Mouse (Mus musculus) liver, adult 2 months (tissue): ENCODE measurements around the gene Kynu. TPM values are rescaled to one million over a fixed set of nuclear protein-coding genes. Genes with fewer than 3 reads are reported as not detected.
A peak's percentile ranks its signal among the peaks of the same experiment; 100 is the strongest.

ENCODE experiments used
- DNase-seq: peaks from one replicate; pipeline ENCODE4 v3.0.0-alpha.2; 2011; ENCODE audit warnings: low read depth, low spot score; ENCODE audit errors: extremely low read depth
- H3K27ac ChIP-seq: fragments of 200-500 bp; replicated peaks from 2 replicates; pipeline ENCODE4 v1.5.1; 2012; ENCODE audit warnings: low read depth, mild to moderate bottlenecking, control low read depth, inconsistent platforms, low read length; ENCODE audit not compliant: insufficient read depth
- H3K27me3 ChIP-seq: fragments of 200-500 bp; 2 replicates; pipeline ENCODE4 v1.6.1; 2012; ENCODE audit warnings: mild to moderate bottlenecking, moderate library complexity, low read length, inconsistent platforms; ENCODE audit not compliant: control insufficient read depth, insufficient read depth
- H3K36me3 ChIP-seq: fragments of 200-500 bp; 2 replicates; pipeline ENCODE4 v1.6.1; 2012; ENCODE audit warnings: low read length, inconsistent platforms; ENCODE audit not compliant: control insufficient read depth, insufficient read depth
- H3K4me1 ChIP-seq: fragments of 200-500 bp; 2 replicates; pipeline ENCODE4 v1.6.1; 2011; ENCODE audit warnings: low read length; ENCODE audit not compliant: control insufficient read depth, insufficient read depth
- H3K4me3 ChIP-seq: fragments of 200-500 bp; 2 replicates; pipeline ENCODE4 v1.5.1; 2011; ENCODE audit warnings: low read depth, mild to moderate bottlenecking, control low read depth, low read length, moderate library complexity; ENCODE audit not compliant: insufficient read depth
- H3K79me2 ChIP-seq: fragments of 200-500 bp; 2 replicates; pipeline ENCODE4 v1.6.1; 2012; ENCODE audit warnings: inconsistent platforms, mild to moderate bottlenecking, low read length, moderate library complexity; ENCODE audit not compliant: control insufficient read depth, insufficient read depth
- H3K9ac ChIP-seq: fragments of 200-500 bp; 2 replicates; pipeline ENCODE4 v1.6.1; 2012; ENCODE audit warnings: low read depth, mild to moderate bottlenecking, control low read depth, inconsistent platforms, low read length
- CTCF ChIP-seq: fragments of 200-500 bp; IDR thresholded peaks from 2 replicates; pipeline ENCODE4 v1.5.1; 2011; ENCODE audit warnings: low read depth, low read length, control low read depth
- POLR2A ChIP-seq: fragments of 200-500 bp; IDR thresholded peaks from 2 replicates; pipeline ENCODE4 v1.6.1; 2011; ENCODE audit warnings: low read length, control low read depth; ENCODE audit not compliant: insufficient read depth; ENCODE audit errors: extremely low read depth
- WGBS: fragments of 180-500 bp; shearing (Covaris S2); methylation state at CpG from one replicate; pipeline ENCODE4 v1.1.7; 2018; 5-methylcytosine and 5-hydroxymethylcytosine counted together
- polyA plus RNA-seq: library from polyadenylated mRNA; depleted of rRNA; stranded (reverse); fragments of >200 nt; gene quantifications from 2 replicates; pipeline ENCODE4 v1.2.3, GENCODE M21; 2012
- total RNA-seq: library from RNA; depleted of rRNA; stranded (reverse); fragments of >200 nt; gene quantifications from 2 replicates; pipeline ENCODE4 v1.2.3, GENCODE M21; 2014

The Kynu gene
- total and polyA plus RNA-seq, 2 experiments: 52.8 to 130 TPM

GRCm38 (mm10) chr2:43691290-43691689, 136.2 kb downstream of the Kynu start:
- H3K27me3 ChIP-seq: no peaks in the 10 kb centered on the region
- H3K27ac ChIP-seq: no peak overlapping the region
- H3K36me3 ChIP-seq: peaks cover 27% of the 10 kb centered on the region
- no peaks in the 10 kb centered on the region for H3K79me2 ChIP-seq
- 90% methylated on average over 2 of the region's 2 CpGs for WGBS
- DNase-seq: no peak
- no peak for TF ChIP-seq POLR2A
- TF ChIP-seq CTCF: no peak
- H3K4me1 ChIP-seq: peaks cover 5% of the 10 kb centered on the region; the same call in 1 of the 2 replicates
- no peak overlapping the region for H3K9ac ChIP-seq
- no peak overlapping the region for H3K4me3 ChIP-seq

GRCm38 (mm10) chr2:43695635-43696034, 140.5 kb downstream of the Kynu start:
- Histone ChIP-seq H3K4me1 (peaks cover 5% of the 10 kb centered on the region; the same call in 1 of the 2 replicates), H3K36me3 (no peaks in the 10 kb centered on the region), H3K27me3 (no peaks in the 10 kb centered on the region), H3K9ac (no peak overlapping the region), H3K27ac (no peak overlapping the region), H3K79me2 (no peaks in the 10 kb centered on the region), H3K4me3 (no peak overlapping the region)
- TF ChIP-seq POLR2A: no peak
- TF ChIP-seq CTCF: no peak
- WGBS: 75% methylated on average over 3 of the region's 3 CpGs
- DNase-seq: no peak

GRCm38 (mm10) chr2:43712611-43713138, 157.5 kb downstream of the Kynu start:
- 87% methylated on average over 2 of the region's 2 CpGs for WGBS
- no peaks in the 10 kb centered on the region for H3K27me3 ChIP-seq
- TF ChIP-seq POLR2A (no peak), CTCF (no peak)

GRCm38 (mm10) chr2:43722446-43723103, 167.4 kb downstream of the Kynu start:
- Histone ChIP-seq H3K27ac (no peak overlapping the region), H3K79me2 (no peaks in the 10 kb centered on the region), H3K9ac (no peak overlapping the region), H3K36me3 (no peaks in the 10 kb centered on the region), H3K4me1 (no peaks in the 10 kb centered on the region), H3K27me3 (no peaks in the 10 kb centered on the region), H3K4me3 (no peak overlapping the region)
- WGBS: 14% methylated on average over 14 of the region's 14 CpGs
- DNase-seq: peak; percentile 30
- TF ChIP-seq POLR2A (no peak), CTCF (peak; percentile 65)

More at GRCm38 (mm10) chr2:43712611-43713138, 157.5 kb downstream of the Kynu start:
- no peak for DNase-seq
- H3K36me3 ChIP-seq: no peaks in the 10 kb centered on the region
- no peaks in the 10 kb centered on the region for H3K79me2 ChIP-seq
- no peak overlapping the region for H3K27ac ChIP-seq
- H3K4me1 ChIP-seq: no peaks in the 10 kb centered on the region
- no peak overlapping the region for H3K9ac ChIP-seq
- no peak overlapping the region for H3K4me3 ChIP-seq

- Histone ChIP-seq H3K9ac (no peak overlapping the region), H3K27me3 (no peaks in the 10 kb centered on the region), H3K4me1 (no peaks in the 10 kb centered on the region), H3K4me3 (no peak overlapping the region), H3K36me3 (no peaks in the 10 kb centered on the region), H3K27ac (no peak overlapping the region), H3K79me2 (no peaks in the 10 kb centered on the region)
- 63% methylated on average over 7 of the region's 7 CpGs for WGBS
- no peak for TF ChIP-seq CTCF
- no peak for TF ChIP-seq POLR2A
- DNase-seq: no peak
Measured at GRCm38 (mm10) chr2:43723104-43723541, 168.0 kb downstream of the Kynu start.

- 59% methylated on average over 5 of the region's 5 CpGs for WGBS
- H3K27ac ChIP-seq: no peak overlapping the region
- DNase-seq: no peak
- no peaks in the 10 kb centered on the region for H3K79me2 ChIP-seq
- no peaks in the 10 kb centered on the region for H3K4me1 ChIP-seq
- no peaks in the 10 kb centered on the region for H3K27me3 ChIP-seq
- TF ChIP-seq POLR2A (no peak), CTCF (no peak)
- no peak overlapping the region for H3K9ac ChIP-seq
- no peaks in the 10 kb centered on the region for H3K36me3 ChIP-seq
- no peak overlapping the region for H3K4me3 ChIP-seq
Measured at GRCm38 (mm10) chr2:43727181-43727580, 172.1 kb downstream of the Kynu start.
